ENCODE assay signal across 17 mouse cellular contexts in genomic region chr11:71952533-71952932, GRCm38 (mm10).
"Had no signal": no experiment of that assay in that cellular context is flagged by ENCODE, and none has a peak within 500 bp of the region (broad histone marks: within the 10 kb centered on the region; RNA-seq: fewer than 3 reads in every experiment).

No protein-coding gene starts in this region.

- DNase-seq: liver, embryonic 13.5 days; liver, postnatal 0 days; lung, adult 2 months; lung, postnatal 14 days; lung, postnatal 36 days; right cerebral cortex, postnatal 14 days; thymus, adult 2 months; thymus, postnatal 25 days; thymus, postnatal 4 days had no signal

- H3K27ac ChIP-seq: liver, embryonic 13.5 days; liver, embryonic 15.5 days; lung, embryonic 15.5 days; macrophage; midbrain, embryonic 12.5 days; neural tube, embryonic 12.5 days; stomach, embryonic 15.5 days; stomach, postnatal 0 days had no signal

- H3K9ac ChIP-seq: liver, embryonic 13.5 days; liver, embryonic 15.5 days; liver, postnatal 0 days; lung, embryonic 15.5 days; midbrain, embryonic 12.5 days; neural tube, embryonic 12.5 days; stomach, embryonic 15.5 days had no signal

- H3K4me1 ChIP-seq: liver, embryonic 13.5 days; liver, embryonic 15.5 days; lung, embryonic 15.5 days; midbrain, embryonic 12.5 days; neural tube, embryonic 12.5 days; stomach, embryonic 15.5 days had no signal

- H3K9me3 ChIP-seq: liver, embryonic 13.5 days; liver, embryonic 15.5 days; lung, embryonic 15.5 days; midbrain, embryonic 12.5 days; neural tube, embryonic 12.5 days; stomach, embryonic 15.5 days had no signal

- H3K4me2 ChIP-seq: liver, embryonic 13.5 days; liver, embryonic 15.5 days; lung, embryonic 15.5 days; midbrain, embryonic 12.5 days; neural tube, embryonic 12.5 days; stomach, embryonic 15.5 days had no signal

- ATAC-seq: liver, postnatal 0 days; lung, postnatal 0 days had no signal

- H3K27me3 ChIP-seq: liver, embryonic 13.5 days; liver, embryonic 15.5 days; lung, embryonic 15.5 days; midbrain, embryonic 12.5 days; neural tube, embryonic 12.5 days; stomach, embryonic 15.5 days had no signal

- H3K4me3 ChIP-seq: liver, embryonic 13.5 days; liver, embryonic 15.5 days; lung, embryonic 15.5 days; midbrain, embryonic 12.5 days; neural tube, embryonic 12.5 days; stomach, embryonic 15.5 days had no signal

- H3K36me3 ChIP-seq: liver, embryonic 13.5 days; liver, embryonic 15.5 days; lung, embryonic 15.5 days; midbrain, embryonic 12.5 days; neural tube, embryonic 12.5 days; stomach, embryonic 15.5 days had no signal
